Mouse (Mus musculus) kidney, postnatal 10 days (tissue): Measurements from ENCODE around the gene Polr3gl.

ENCODE experiments used
- DNase-seq: peaks from one replicate; pipeline ENCODE4 v3.0.0; 2021; ENCODE audit warnings: mixed read lengths

Gene Polr3gl

DNA sequence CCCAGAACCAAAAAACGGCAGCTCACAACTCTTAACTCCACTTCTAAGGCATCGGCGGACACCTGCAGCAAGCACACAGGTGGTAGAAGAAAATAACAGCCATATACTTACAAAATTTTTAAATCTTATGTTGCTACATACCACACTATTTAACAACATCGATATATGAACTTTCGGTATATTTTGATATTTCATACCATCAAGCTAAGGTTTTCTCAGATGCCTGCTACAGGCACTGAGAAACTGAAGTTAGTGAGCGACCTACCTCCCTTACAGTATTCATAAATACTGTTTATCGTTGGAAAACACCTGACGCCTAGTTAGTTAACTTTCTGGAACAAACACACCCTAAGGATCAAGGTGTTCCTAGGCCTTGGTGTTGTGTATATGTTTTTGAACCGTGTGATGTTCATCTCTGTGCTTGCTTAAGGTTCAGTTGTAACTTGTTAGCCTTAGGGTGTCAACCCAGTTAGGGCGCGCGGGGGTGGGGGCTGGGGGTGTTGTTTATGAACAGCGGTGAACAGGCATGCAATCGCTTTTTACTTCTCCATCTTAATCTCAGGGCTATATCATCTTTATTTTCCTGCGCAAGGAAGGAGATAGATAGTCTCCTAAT is 37.9 kb downstream of the Polr3gl start:
- no peak for DNase-seq

DNA sequence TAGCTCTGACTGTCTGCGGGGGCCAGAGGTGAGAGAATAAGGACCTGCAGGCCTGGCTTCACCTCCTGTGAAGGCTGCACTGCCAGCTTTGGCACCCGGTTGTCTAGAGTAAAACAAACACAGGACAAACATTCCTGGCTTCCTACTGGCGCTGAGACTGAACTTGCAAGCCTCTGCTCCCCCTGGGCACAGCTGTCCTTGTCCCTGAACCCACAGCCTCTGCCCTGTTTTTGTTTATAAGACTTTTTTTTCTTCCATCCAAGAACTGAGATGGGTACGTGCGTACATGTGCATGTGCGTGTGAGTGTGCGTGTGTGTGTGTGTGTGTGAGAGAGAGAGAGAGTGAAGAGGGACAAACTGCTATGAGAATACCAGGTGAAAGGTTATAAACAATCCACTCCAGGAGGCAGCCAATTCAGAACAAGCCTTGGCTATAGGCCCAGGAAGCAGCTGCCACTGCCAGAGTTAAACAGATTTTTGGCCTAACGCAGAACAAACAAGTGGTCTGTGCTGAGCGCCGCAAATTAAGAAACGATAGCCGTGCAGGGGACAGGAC is 38.9 kb downstream of the Polr3gl start:
- peak; percentile 85 for DNase-seq

DNA sequence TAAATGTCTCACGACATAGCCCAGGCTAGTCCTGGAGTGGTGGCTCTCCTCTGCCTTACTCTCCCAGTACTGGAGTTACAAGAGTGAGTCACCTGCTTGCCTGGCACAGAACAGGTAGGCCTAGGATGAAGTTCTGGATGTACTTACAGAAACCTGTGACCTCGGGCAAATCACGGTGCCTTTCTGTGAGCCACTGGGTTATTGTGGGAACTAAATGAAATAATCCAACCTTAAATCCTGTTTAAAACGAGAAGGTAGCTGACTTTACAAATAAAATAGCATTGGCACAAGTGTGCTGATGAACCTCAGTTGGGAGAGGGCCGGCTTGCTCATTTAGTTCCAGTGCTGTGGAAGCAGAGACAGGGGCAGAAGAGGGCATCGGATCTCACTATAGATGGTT is 39.7 kb downstream of the Polr3gl start:
- no peak for DNase-seq

DNA sequence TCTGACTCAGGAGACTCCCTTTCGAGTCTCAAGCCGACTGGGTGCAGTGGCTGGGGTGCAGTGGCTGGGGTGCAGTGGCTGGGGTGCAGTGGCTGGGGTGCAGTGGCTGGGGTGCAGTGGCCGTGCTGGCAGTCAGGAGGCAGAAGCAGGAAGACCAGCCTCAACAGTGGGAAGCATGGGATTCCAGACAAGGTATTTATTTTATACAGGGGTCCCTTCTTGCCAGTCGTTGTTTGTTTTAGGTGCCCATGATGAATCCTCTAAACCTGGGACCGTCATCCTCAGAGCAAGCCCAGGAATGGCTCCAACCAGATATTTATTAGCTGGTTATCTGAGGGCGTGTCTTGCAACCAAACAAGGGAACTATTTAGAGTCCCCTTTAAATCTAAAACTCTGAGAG is 40.4 kb downstream of the Polr3gl start:
- DNase-seq, result no peak

DNA sequence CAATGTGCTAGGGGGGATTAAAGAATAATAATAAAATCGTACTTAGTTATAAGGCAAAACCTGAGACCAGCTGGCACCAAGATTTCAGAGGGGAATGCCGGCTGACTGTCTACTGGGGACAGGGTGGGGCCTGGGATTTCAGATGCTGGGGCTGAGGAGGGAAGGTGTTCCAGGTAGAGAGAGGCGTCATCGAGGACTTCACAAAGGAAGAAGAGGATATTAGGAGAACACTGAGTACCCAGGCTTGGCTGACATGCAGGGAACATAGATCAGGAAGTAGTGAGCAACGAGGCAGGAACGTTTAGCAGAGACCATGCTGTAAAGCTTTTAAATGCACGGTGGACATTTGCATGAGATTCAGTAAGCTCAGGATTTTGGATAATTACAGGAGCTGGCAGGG is 42.1 kb downstream of the Polr3gl start:
- DNase-seq, result no peak

DNA sequence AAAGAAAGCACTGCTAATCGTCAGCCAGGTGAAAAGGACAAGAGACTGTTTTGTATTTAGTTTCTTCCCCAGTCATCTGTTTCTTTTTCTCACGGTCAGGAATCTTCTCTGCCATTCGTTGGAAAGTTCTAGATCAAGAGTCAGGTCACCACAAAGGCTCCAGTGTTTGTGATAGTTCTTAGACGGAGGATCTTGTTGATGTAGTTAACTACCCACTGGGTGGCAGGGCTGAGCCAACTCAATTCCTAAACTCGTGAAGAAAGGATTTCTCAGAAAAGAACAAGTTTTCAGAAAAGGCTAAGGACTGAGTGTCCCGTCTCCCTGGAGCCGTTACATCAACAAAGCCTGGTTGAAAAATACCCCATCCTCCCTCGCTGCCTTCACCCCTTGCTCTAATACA is 42.8 kb downstream of the Polr3gl start:
- peak; percentile 82 for DNase-seq

DNA sequence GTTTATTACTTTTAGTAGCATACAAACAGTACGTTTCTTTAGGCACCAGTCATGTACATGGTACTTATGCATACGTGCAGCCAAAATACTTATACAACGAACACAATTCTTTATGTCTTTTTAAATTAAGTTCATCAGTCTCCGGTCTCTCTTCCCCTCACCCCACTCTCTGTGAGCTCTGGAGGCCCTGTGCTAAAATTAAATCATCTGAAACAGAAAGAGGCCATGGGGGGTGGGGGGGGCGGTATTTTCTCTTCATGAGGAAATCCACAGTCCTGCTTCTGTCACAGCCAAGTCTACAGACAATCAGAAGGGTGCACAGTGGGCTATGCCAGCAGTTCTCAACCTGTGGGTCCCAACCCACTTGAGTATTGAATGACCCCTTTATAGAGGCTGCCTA is 44.6 kb downstream of the Polr3gl start:
- DNase-seq, result no peak

DNA sequence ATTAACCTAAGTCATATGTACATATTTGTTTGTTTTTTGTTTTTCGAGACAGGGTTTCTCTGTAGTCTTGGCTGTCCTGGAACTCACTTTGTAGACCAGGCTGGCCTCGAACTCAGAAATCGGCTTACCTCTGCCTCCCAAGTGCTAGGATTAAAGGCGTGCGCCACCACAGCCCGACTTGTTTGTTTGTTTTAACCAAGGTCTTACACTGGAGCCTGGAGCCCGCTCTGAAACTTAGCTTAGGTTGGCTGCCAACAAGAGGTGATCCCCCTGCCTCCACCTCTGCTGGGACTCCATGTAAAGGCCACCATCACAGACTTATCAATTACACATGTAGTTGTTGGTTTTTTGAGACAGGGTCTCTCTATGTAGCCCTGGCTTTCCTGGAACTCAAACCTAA is 45.2 kb downstream of the Polr3gl start:
- DNase-seq, result no peak

DNA sequence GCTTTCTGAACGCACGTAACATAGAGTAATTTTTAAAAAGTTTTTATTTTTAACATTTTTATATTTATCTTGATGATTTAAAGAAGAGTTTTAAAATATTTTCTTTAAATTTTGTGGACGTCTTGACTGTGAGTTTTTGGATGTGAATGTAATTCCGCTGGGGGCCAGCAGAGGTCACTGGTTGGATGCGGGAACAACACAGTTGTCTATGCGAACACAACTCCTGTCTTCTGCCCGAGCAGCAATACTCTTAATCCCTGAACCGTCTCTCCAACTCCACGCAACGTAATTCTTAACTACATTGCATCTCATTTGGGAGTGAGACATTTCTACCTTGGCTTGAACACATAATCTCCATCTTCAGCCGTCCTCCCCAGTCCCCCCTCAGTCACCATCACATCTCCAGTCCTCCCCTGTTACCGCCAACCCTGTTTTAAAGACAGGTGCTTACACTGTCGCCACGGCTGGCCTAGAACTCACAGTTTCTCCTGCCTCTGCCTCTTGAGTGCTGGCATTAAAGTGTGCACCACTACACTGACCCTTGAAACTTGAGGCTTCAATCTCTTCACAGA is 46.5 kb downstream of the Polr3gl start:
- DNase-seq, result peak; percentile 90

DNA sequence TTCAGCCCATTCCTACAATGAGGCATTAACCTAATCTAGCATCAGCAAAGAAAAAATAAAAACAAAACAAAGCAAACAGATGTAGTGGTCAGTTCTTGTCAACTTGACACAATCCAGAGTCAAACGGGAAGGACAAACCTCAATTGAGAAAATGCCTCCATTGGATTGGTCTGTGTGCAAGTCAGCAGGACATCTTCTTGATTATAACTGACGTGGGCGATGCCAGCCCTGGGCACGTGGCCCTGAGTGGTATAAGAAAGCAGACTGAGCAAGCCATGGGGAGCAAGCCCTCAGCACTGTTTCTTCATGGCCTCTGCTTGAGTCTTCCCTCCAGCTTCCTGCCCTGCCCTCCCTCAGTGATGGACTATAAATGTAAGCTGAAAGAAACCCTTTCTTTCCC is 47.1 kb downstream of the Polr3gl start:
- no peak for DNase-seq

DNA sequence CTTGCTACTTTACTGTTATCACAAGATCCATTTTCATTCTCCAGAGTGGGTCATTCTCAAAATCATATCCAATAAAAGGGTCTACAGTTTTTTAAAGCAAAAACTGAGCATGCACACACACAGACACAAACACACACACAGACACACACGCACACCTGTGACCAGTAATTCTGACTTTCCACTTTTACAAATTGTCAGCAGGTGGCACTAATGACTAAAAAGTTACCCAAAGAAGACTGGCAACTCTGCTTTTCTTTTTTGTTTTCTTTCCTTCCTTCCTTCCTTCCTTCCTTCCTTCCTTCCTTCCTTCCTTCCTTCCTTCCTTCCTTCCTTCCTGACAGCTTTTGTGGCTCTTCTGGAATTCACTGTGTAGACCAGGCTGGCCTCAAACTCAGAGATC is 48.4 kb downstream of the Polr3gl start:
- DNase-seq, result no peak

DNA sequence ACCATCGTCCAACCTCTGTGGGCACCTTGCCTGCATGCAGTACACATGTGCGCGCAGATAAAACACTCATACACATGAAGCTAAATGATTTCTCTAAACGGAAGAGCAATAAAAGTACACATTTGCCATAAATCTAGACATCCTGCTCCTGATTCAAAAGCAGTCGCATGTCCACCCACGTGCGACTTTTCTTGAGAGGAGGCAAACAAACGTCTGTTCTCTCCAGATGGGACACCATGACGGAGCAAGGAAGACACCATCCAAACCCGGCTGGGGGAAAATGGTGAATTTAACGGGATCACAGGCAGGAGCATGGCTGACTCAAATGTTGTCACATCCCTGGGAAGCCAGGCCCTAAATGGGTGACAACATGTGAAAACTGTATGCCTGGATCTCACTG is 50.6 kb downstream of the Polr3gl start:
- no peak for DNase-seq

DNA sequence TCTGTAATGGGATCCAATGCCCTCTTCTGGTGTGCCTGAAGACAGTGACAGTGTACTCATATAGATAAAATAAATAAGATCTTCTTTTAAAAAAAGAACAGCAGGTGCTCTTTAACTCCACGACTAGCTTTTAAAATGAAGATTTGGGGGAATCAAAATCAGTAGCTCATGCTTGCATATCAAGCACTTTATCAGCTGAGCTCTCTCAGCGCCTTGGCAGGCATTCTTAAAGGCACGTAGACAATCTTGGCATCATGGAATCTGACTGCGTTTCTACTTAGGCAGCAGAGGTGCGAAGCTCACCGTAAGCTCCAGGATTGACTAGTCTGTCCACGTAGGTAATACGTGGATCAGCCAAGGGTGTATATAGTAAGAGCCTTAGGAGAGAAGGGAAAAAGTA is 51.4 kb downstream of the Polr3gl start:
- no peak for DNase-seq

DNA sequence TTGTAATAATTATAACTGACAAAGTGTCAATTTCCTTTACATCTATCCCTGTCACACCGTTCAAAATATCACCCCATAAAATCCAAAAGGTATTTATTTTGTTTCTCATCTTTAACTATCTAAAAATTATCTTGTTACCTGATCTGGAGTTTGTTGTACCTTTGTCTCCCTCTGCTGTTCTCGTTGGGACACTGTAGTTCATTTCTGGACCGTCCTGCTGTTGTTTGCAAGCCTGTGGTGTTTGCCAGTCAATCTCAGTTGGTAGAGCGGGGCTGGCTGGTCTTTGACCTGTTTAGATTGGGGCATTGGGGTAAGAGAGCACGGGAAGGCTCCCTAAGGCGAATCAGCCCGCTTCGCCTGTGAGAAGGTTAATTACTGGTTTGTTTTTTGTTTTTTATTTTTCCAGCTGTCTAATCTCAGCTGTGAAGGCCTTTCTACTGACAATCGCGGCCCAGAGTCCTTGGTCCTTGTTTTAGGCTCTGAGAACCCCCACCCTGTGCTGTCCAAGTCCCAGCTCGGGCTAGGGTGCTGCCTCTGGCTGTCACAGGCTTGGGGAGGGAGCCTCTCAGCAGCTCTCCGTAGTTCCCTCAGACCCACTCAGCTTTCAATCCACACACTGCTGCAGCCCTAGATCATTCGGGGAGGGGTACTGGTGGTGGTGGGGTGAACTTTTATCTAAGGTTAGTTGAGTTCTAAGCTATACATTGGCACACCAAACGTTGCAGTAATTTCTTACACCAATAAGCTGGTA is 52.5 kb downstream of the Polr3gl start:
- DNase-seq, result no peak

DNA sequence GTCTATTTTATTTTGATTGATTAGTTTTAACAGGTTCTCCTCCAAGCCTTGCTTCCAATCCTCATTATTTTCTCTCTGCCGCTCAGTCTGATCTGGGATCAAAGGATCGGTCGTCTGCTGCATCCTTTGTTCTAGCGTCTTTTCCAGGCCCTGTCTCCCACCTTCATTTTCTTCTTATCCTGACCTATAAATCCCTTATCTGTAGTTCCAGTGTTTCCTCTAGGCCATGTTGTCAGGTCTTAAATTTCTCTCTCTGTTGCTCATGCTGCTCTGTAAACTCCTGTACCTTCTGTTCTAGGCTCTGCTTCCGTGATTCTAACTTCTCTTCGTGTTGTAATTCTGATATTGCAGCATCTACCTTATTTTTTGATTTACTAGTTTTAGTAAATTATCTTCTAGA is 53.2 kb downstream of the Polr3gl start:
- no peak for DNase-seq

DNA sequence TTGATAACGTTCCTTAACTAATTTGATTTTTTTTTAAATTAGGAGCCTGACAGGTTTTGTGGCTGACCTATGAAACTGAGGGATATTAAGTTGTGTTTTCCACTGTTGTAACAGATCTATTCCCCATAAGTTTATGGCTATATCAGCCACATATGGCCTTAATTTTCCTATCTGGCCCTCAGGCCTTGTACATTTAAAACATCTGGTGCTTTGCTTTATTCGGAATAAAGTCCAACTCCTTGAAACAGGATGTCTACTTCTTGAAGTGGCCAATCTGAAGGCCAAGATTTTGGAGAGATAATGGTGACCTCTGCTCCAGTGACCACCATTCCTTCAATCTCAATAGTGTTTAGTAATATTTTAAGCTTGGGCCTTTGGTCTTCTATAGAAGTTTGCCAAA is 54.7 kb downstream of the Polr3gl start:
- no peak for DNase-seq

DNA sequence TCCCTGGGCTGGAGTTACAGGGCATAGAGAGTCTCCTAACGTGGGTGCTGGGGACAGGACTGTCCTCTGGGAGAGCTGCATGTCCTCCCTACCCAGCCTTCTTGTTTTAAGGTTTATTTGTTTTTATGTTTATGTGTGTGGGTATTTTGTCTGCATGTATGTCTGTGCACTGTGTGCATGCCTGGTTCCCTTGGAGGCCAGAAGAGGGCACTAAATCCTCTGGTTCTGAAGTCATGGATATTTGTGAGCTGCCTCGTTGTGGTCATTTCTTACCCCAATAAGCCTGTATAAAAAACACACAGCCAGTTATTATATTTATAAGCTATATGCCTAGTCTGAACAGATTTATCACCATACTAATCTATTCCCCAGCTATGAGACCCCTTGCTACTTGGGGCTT is 59.7 kb downstream of the Polr3gl start:
- no peak for DNase-seq

DNA sequence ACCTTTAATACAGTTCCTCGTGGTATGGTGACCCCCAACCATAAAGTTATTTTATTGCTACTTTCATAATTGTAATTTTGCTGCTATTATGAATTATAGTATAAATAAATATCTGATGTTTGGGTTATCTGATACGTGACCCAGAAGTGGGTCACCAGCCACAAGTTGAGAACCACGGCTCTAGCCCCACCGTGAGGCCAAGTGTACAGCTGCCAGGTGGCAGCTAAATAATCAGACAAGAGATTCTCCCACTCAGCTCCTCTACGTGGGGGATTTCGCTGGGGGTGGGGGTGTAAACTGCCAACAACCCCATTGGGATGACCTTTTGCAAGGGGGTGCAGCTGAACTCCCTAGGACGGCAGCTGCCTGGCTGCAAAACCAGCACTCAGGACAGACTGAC is 61.9 kb downstream of the Polr3gl start:
- no peak for DNase-seq

DNA sequence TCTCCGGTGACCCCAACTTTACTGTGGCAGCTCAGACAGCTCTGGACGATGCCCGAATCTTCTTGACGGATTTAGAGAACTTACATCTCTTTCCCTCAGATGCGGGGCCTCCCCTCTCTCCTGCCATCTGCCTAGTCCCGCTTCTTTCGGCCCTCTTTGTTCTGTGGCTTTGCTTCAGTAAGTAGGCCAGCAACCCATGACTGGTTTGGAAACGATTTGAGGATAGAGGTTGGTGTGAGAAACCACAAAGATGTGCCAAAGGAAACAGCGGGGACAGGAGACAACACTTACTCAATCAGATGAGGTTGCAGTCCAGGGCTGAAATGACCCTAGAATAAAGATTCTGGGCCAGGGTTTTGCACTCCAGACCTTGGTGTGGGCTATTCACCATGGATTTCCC is 65.5 kb downstream of the Polr3gl start:
- DNase-seq, result no peak
